Mouse (Mus musculus) frontal cortex, postnatal 10 days (tissue): ENCODE measurements at regions not wholly inside any gene's neighbourhood (a gene's known extent, or its start where the extent isn't known, plus 50 kb on each side); places are given as distances from the start of the nearest gene placed in this dataset.

Source experiments
- DNase-seq, 2 experiments: peaks; one replicate each; pipeline ENCODE4 v3.0.0; 2022; ENCODE audit warnings: low spot score in 2 of 2, mixed read lengths in 1 of 2

GRCm38 (mm10) chr5:73872641-73873421 is 195.4 kb downstream of the Usp46 start:
- DNase-seq, result peak in 1 of 2 experiments; percentile 18

GRCm38 (mm10) chr5:73874770-73875169 is 193.5 kb downstream of the Usp46 start:
- no peak for DNase-seq

- DNase-seq, result no peak
Observed at GRCm38 (mm10) chr5:73875847-73876246, 192.4 kb downstream of the Usp46 start.

- no peak for DNase-seq
Observed at GRCm38 (mm10) chr5:73880936-73881335, 187.3 kb downstream of the Usp46 start.

- no peak for DNase-seq
Observed at GRCm38 (mm10) chr5:73881941-73882340, 186.3 kb downstream of the Usp46 start.

GRCm38 (mm10) chr5:73884998-73885397 is 183.2 kb downstream of the Usp46 start:
- no peak for DNase-seq

- DNase-seq, result no peak
Observed at GRCm38 (mm10) chr5:73885691-73886090, 182.5 kb downstream of the Usp46 start.

- DNase-seq, result no peak
Observed at GRCm38 (mm10) chr5:73887306-73887958, 180.8 kb downstream of the Usp46 start.

GRCm38 (mm10) chr5:73888391-73888790 is 179.8 kb downstream of the Usp46 start:
- no peak for DNase-seq

- no peak for DNase-seq
Observed at GRCm38 (mm10) chr5:73889342-73889741, 178.9 kb downstream of the Usp46 start.

GRCm38 (mm10) chr5:73890942-73891341 is 177.3 kb downstream of the Usp46 start:
- no peak for DNase-seq

- DNase-seq, result no peak
Observed at GRCm38 (mm10) chr5:73891606-73892005, 176.6 kb downstream of the Usp46 start.

GRCm38 (mm10) chr5:73892440-73893225 is 175.6 kb downstream of the Usp46 start:
- DNase-seq, result no peak

- no peak for DNase-seq
Observed at GRCm38 (mm10) chr5:73895186-73895585, 173.0 kb downstream of the Usp46 start.

GRCm38 (mm10) chr5:73896785-73897184 is 171.4 kb downstream of the Usp46 start:
- no peak for DNase-seq

GRCm38 (mm10) chr5:73901651-73902050 is 166.6 kb downstream of the Usp46 start:
- no peak for DNase-seq

- no peak for DNase-seq
Observed at GRCm38 (mm10) chr5:73902470-73903218, 165.6 kb downstream of the Usp46 start.

GRCm38 (mm10) chr5:73903219-73903570 is 165.0 kb downstream of the Usp46 start:
- no peak for DNase-seq

- DNase-seq, result no peak
Observed at GRCm38 (mm10) chr5:73904146-73904811, 164.0 kb downstream of the Usp46 start.

- DNase-seq, result no peak
Observed at GRCm38 (mm10) chr5:73912149-73912548, 156.1 kb downstream of the Usp46 start.

GRCm38 (mm10) chr5:73913116-73913515 is 155.1 kb downstream of the Usp46 start:
- DNase-seq, result no peak
